Mouse (Mus musculus): ENCODE measurements around the gene Slc25a23. TPM values are rescaled to one million over a fixed set of nuclear protein-coding genes. Genes with fewer than 3 reads are reported as not detected.

Gene Slc25a23
- polyA plus RNA-seq, 3 experiments from 2014 or later, result 1.0 to 3.1 (median 2.6) TPM

- peak; percentile 90 for ATAC-seq
These were observed 48.2 kb downstream of the Slc25a23 start, which contains the start of the genes Gtf2f1 and Gm17949 for GRCm38 (mm10) chr17:57011236-57012141. TSS of gene Gtf2f1 (minus strand) at chr17:57011288. TSS of gene Gm17949 (plus strand) at chr17:57011469.

DNA sequence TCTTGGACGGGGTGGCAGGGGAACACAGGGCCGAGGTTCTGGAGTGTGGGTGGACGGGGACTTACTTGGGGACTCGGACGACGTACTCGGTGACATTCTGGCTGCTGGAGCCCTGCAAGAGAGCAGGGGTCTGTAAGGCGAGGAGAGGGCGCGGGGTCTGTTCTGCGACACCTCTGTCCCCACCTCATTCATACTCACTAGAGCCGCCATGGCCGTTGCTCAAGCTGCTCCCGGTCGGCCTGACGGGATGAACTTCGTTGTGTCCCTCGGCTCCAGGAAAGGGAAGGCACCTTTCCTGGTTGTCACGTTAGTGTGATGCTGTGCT, 48.8 kb downstream of the Slc25a23 start:
- ATAC-seq, result peak; percentile 52

- ATAC-seq, result no peak
These were observed 52.3 kb downstream of the Slc25a23 start for GRCm38 (mm10) chr17:57007137-57007905.

- ATAC-seq, result no peak
These were observed 55.7 kb downstream of the Slc25a23 start for GRCm38 (mm10) chr17:57003994-57004393.

DNA sequence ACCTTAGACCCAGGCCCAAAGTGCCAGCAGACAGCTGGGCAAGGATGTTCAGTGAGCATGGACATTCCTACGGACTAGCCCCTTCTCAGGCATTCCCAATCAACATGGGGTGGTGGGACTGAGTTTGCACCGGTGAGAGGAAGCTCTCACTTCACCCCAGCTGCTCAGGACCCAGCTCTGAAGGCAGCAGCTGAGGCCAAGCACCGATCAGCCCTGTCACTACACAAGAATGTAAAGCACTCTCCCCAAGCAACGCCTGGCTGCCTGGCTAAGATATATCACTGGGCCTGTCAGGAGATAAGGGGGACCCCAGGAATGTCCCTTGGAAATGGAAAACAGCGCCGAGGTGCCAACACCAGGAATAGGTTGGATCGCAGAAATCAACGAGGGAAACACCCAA, 58.4 kb downstream of the Slc25a23 start:
- ATAC-seq, result no peak

GRCm38 (mm10) chr17:56999968-57000609, 59.6 kb downstream of the Slc25a23 start, which contains the start of gene Pspn:
TSS of gene Pspn (minus strand) at chr17:57000018.
- no peak for ATAC-seq

DNA sequence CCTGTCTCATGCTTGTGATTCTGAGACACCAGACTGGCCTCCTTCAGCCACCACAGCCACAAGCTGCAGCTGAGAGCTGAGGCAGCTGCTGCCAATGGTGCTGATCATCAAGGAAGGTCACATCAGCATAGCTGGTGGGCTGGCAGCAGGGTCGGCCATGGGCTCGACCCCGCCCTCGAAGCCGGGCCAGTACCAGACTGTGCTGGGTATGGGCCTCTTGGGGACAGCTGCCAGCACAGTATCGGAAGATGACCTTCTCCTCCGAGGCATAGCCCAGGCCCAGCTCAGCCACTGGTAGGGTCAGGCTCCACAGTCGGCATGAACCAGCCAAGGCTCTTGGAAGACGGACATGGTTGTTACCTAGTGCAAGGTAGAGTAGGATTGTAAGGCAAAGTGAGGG, 60.2 kb downstream of the Slc25a23 start:
- no peak for ATAC-seq

GRCm38 (mm10) chr17:56997029-56997667, 62.5 kb downstream of the Slc25a23 start, which contains the start of gene Alkbh7:
TSS of gene Alkbh7 (plus strand) at chr17:56997339.
- peak; percentile 100 for ATAC-seq

DNA sequence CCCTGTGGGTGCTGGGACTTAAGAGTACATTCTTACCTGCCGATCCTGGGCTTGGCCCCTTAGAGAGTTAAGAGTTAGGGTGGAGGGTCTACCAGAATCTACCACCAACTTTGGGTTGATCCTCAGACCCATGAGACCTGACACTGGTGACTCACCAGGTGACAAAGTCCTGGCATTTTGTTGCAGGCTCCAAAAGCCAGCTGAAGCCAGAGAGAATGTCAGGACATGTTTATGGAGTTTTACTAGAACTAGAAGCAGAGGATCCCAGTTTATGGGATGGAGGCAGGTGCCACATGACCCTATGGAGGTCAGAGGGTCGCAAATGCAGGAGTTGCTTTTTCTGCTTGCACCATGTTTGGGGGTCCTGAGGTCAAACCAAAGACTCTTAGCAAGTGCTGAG, 63.2 kb downstream of the Slc25a23 start:
- no peak for ATAC-seq

- ATAC-seq, result no peak
These were observed 64.6 kb downstream of the Slc25a23 start for GRCm38 (mm10) chr17:56995046-56995445.

Other genes with a start within 250 kb of the Slc25a23 start
- gene Rfx2, start 228.8 kb downstream of the Slc25a23 start, polyA plus RNA-seq (2017; shearing (Covaris generic)), result 1 to 10 TPM in 2 of 3 experiments, under 1 TPM in 1; 0.62 to 3.3 (median 1.5) TPM
- gene Acsbg2, start 185.4 kb downstream of the Slc25a23 start, polyA plus RNA-seq (2017; shearing (Covaris generic)), result not detected
- gene 1700061G19Rik, start 184.4 kb downstream of the Slc25a23 start, polyA plus RNA-seq (2017; shearing (Covaris generic)), result under 1 TPM; 0.21 to 0.57 (median 0.28) TPM
- 1 to 10 TPM; 5.4 to 6.2 (median 5.6) TPM for gene Mllt1, start 124.4 kb downstream of the Slc25a23 start, polyA plus RNA-seq (2017; shearing (Covaris generic))
- gene Acer1, start 77.7 kb downstream of the Slc25a23 start, polyA plus RNA-seq (2017; shearing (Covaris generic)), result not detected
- gene Clpp, start 69.6 kb downstream of the Slc25a23 start, polyA plus RNA-seq (2017; shearing (Covaris generic)), result 100 to 1,000 TPM in 2 of 3 experiments, 10 to 100 TPM in 1; 61.9 to 113 (median 112) TPM
- 10 to 100 TPM; 20.3 to 29.1 (median 22.2) TPM for gene Alkbh7, start 62.5 kb downstream of the Slc25a23 start, polyA plus RNA-seq (2017; shearing (Covaris generic))
- 1 to 10 TPM in 1 of 3 experiments, under 1 TPM in 1, not detected in 1; 0.82 to 1.5 TPM for gene Pspn, start 59.8 kb downstream of the Slc25a23 start, polyA plus RNA-seq (2017; shearing (Covaris generic))
- gene Gtf2f1, start 48.6 kb downstream of the Slc25a23 start, polyA plus RNA-seq (2017; shearing (Covaris generic)), result 10 to 100 TPM; 66.8 to 86.1 (median 78.3) TPM
- 1 to 10 TPM in 1 of 3 experiments, under 1 TPM in 2; 0.51 to 1.7 (median 0.67) TPM for gene Gm17949, start 48.4 kb downstream of the Slc25a23 start, polyA plus RNA-seq (2017; shearing (Covaris generic))
- gene Khsrp, start 28.3 kb downstream of the Slc25a23 start, polyA plus RNA-seq (2017; shearing (Covaris generic)), result 10 to 100 TPM; 17.4 to 36.4 (median 31.4) TPM
- gene Slc25a41, start 18.2 kb downstream of the Slc25a23 start, polyA plus RNA-seq (2017; shearing (Covaris generic)), result not detected
- 1 to 10 TPM in 1 of 3 experiments, under 1 TPM in 2; 0.94 to 2.4 (median 0.99) TPM for gene Crb3, start 758 bp downstream of the Slc25a23 start, polyA plus RNA-seq (2017; shearing (Covaris generic))
- 100 to 1,000 TPM; 183 to 288 (median 219) TPM for gene Dennd1c, start 18.7 kb upstream of the Slc25a23 start, polyA plus RNA-seq (2017; shearing (Covaris generic))
- gene Tubb4a, start 27.9 kb upstream of the Slc25a23 start, polyA plus RNA-seq (2017; shearing (Covaris generic)), result 1 to 10 TPM; 2.2 to 5.4 (median 3.9) TPM
- gene Tnfsf9, start 45.5 kb upstream of the Slc25a23 start, polyA plus RNA-seq (2017; shearing (Covaris generic)), result 10 to 100 TPM in 2 of 3 experiments, 1 to 10 TPM in 1; 9.6 to 30.9 (median 15.9) TPM
- 1 to 10 TPM; 1.6 to 5.2 (median 3.4) TPM for gene Cd70, start 89.9 kb upstream of the Slc25a23 start, polyA plus RNA-seq (2017; shearing (Covaris generic))
- gene Tnfsf14, start 134.3 kb upstream of the Slc25a23 start, polyA plus RNA-seq (2017; shearing (Covaris generic)), result 10 to 100 TPM; 13.3 to 15.2 (median 14.1) TPM
- 1 to 10 TPM; 1.0 to 3.6 (median 1.8) TPM for gene C3, start 168.3 kb upstream of the Slc25a23 start, polyA plus RNA-seq (2017; shearing (Covaris generic))
- gene Gpr108, start 188.6 kb upstream of the Slc25a23 start, polyA plus RNA-seq (2017; shearing (Covaris generic)), result 10 to 100 TPM; 49.0 to 66.3 (median 56.5) TPM
- gene Trip10, start 189.6 kb upstream of the Slc25a23 start, polyA plus RNA-seq (2017; shearing (Covaris generic)), result 1 to 10 TPM; 1.0 to 4.4 (median 3.6) TPM
- gene Vav1, start 219.2 kb upstream of the Slc25a23 start, polyA plus RNA-seq (2017; shearing (Covaris generic)), result 10 to 100 TPM; 66.1 to 89.2 (median 85.7) TPM